Mouse (Mus musculus): Measurements from ENCODE around the gene Wdr93.

Gene Wdr93

GRCm38 (mm10) chr7:79810611-79811506 is 67.9 kb downstream of the Wdr93 start, which contains the start of gene Mesp2:
Gene Mesp2 (plus strand): TSS chr7:79810727.
- no peak for TF ChIP-seq GATA4 (IDR thresholded peaks at IDR 0.05; ENCODE audit: insufficient replicate concordance, low read length)

- TF ChIP-seq GATA4 (IDR thresholded peaks at IDR 0.05; ENCODE audit: insufficient replicate concordance, low read length) = no peak
Measured at GRCm38 (mm10) chr7:79813409-79813808, 70.4 kb downstream of the Wdr93 start.

GRCm38 (mm10) chr7:79818321-79818720 is 75.4 kb downstream of the Wdr93 start:
- TF ChIP-seq GATA4 (IDR thresholded peaks at IDR 0.05; ENCODE audit: insufficient replicate concordance, low read length) = no peak

DNA sequence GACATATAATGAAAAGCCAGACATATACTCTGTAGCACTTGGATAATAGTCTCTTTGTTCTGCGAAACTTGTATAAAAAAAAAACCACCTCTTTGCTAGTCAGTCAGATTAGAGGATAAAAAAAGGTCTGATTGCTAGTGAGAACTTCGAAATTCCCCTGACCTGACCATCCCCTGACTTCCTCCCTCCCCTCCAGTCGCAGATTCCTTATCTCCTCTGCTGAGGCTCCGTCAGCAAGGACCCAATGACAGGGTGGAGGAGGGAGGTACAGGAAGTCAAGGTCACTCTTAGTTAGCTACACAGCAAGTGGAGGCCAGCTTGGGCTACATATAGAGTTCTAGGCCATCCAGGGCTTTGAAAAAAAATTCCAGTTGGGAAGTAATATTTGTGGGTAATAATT is 76.6 kb downstream of the Wdr93 start:
- TF ChIP-seq GATA4 (IDR thresholded peaks at IDR 0.05; ENCODE audit: insufficient replicate concordance, low read length) = peak; percentile 42; the same call in 1 of the 2 replicates

GRCm38 (mm10) chr7:79819996-79820395 is 77.0 kb downstream of the Wdr93 start:
- no peak for TF ChIP-seq GATA4 (IDR thresholded peaks at IDR 0.05; ENCODE audit: insufficient replicate concordance, low read length)

GRCm38 (mm10) chr7:79822092-79822695 is 79.2 kb downstream of the Wdr93 start:
- TF ChIP-seq GATA4 (IDR thresholded peaks at IDR 0.05; ENCODE audit: insufficient replicate concordance, low read length) = no peak

DNA sequence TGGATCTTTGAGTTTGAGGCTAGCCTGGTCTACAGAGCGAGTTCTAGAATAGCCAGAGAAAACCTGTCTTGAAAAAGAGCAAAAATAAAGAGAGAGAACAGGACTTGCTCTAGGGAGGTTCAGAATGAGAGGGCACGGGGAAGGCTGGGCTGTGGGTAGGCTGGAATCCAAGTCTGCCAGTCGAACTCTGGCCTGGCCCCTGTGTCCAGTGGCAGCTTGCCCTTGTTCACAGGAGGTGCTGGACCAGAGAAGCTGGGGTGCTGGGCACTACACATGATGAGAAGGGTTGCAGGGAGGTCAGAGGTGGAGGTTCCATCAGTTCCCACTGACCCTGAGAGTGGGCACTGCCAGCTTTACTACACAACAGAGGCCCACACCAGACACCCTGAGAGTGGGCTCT is 85.4 kb downstream of the Wdr93 start:
- no peak for TF ChIP-seq GATA4 (IDR thresholded peaks at IDR 0.05; ENCODE audit: insufficient replicate concordance, low read length)

DNA sequence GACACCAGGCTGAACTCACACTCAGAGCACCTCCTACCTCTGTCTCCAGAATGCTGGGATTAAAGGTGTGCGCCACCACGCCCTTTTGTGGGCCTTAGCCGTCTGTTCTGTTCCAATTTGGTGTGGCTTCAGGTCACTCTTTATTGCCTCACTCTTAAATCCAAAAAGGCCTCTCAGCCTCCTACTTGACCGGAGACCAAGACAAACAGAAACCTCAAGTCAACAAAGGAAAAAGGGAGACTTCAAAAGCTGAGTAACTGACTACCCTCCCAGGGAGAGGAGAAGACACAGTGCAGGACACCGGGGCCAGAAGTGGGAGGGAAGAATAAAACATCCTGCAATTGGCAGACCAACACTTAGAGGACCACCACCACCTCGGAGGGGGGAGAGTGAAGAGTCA is 88.2 kb downstream of the Wdr93 start:
- TF ChIP-seq GATA4 (IDR thresholded peaks at IDR 0.05; ENCODE audit: insufficient replicate concordance, low read length) = no peak

DNA sequence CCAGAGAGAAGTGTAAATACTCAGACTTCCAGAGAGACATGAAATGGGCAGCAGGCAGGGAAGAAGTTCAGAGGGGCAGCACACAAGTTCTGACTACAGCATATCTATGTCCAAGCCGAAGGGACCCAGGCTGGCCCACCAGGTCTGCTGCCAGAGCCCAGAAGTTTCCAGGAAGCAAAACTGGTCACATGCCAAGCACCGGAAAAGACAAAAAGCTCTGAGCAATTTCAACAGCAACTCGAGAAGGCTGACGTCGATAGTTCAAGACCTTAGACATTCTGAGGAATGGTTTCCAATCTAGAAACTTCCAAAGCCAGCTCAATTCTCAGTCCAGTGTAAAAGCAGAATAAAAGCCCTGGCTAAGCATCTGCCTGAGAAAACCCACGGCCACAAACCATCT is 88.6 kb downstream of the Wdr93 start:
- TF ChIP-seq GATA4 (IDR thresholded peaks at IDR 0.05; ENCODE audit: insufficient replicate concordance, low read length) = no peak

DNA sequence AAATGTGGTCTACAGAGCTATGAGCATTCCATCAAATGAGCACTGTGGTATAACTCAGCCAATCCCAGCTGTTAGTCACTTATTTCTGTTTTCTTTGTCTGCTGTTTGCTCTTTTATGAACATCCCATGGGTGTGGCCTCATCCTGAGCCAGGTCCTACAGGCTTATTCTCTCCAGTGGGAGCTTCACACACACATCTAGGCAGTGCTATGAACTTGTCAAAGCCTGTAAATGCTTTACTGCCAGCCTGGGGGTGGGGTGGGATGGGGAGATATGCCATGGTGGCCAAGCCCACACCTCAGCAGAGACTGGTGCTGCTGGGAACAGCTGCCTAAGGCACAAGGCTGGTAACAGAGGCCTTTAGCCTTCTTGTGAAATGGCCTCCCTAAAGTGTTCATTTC is 90.0 kb downstream of the Wdr93 start:
- no peak for TF ChIP-seq GATA4 (IDR thresholded peaks at IDR 0.05; ENCODE audit: insufficient replicate concordance, low read length)

- TF ChIP-seq GATA4 (IDR thresholded peaks at IDR 0.05; ENCODE audit: insufficient replicate concordance, low read length) = no peak
Measured at GRCm38 (mm10) chr7:79835196-79835595, 92.2 kb downstream of the Wdr93 start.
